Mouse (Mus musculus) lung, postnatal 25 days (tissue): ENCODE data around the gene Fbxl8.
"Not testable (repeated sequence)": the region's sequence is repeated elsewhere in the genome, so short reads cannot be mapped to it uniquely, and the experiment has no call there.

Experiments
- DNase-seq: peaks from one replicate; pipeline ENCODE4 v3.0.0; 2022; ENCODE audit warnings: low spot score

Fbxl8 gene

GRCm38 (mm10) chr8:105264024-105264982, at the start of gene Fbxl8, which contains the start of gene Tradd:
Gene Fbxl8, plus strand, starts transcription at chr8:105264648.
Gene Tradd, minus strand, starts transcription at chr8:105264609.
- DNase-seq: peak; percentile 82

GRCm38 (mm10) chr8:105217926-105218522, 46.4 kb upstream of the Fbxl8 start:
- peak; percentile 71 for DNase-seq

- no peak for DNase-seq
Observed at GRCm38 (mm10) chr8:105223850-105224249, 40.6 kb upstream of the Fbxl8 start.

- peak; percentile 95 for DNase-seq
Observed at GRCm38 (mm10) chr8:105224413-105225271, 39.8 kb upstream of the Fbxl8 start, which contains the start of gene D230025D16Rik. Gene D230025D16Rik, plus strand, starts transcription at chr8:105225145.

- no peak for DNase-seq
Observed at GRCm38 (mm10) chr8:105225272-105225593, 39.2 kb upstream of the Fbxl8 start.

GRCm38 (mm10) chr8:105225917-105226316, 38.5 kb upstream of the Fbxl8 start:
- DNase-seq: peak; percentile 85

- DNase-seq: no peak
Observed at GRCm38 (mm10) chr8:105231503-105232320, 32.7 kb upstream of the Fbxl8 start.

- DNase-seq: not testable (repeated sequence)
Observed at GRCm38 (mm10) chr8:105232321-105232693, 32.1 kb upstream of the Fbxl8 start.

GRCm38 (mm10) chr8:105233126-105233935, 31.1 kb upstream of the Fbxl8 start:
- no peak for DNase-seq

- no peak for DNase-seq
Observed at GRCm38 (mm10) chr8:105235206-105235605, 29.2 kb upstream of the Fbxl8 start.

- no peak for DNase-seq
Observed at GRCm38 (mm10) chr8:105237442-105238142, 26.9 kb upstream of the Fbxl8 start.

- DNase-seq: peak; percentile 70
Observed at GRCm38 (mm10) chr8:105241016-105241415, 23.4 kb upstream of the Fbxl8 start.

- DNase-seq: peak; percentile 66
Observed at GRCm38 (mm10) chr8:105251954-105252353, 12.5 kb upstream of the Fbxl8 start.

- DNase-seq: no peak
Observed at GRCm38 (mm10) chr8:105252680-105253537, 11.5 kb upstream of the Fbxl8 start.

GRCm38 (mm10) chr8:105253766-105254151, 10.7 kb upstream of the Fbxl8 start:
- DNase-seq: no peak

- peak; percentile 88 for DNase-seq
Observed at GRCm38 (mm10) chr8:105254152-105254965, 10.1 kb upstream of the Fbxl8 start.

- DNase-seq: peak; percentile 75
Observed at GRCm38 (mm10) chr8:105254966-105255350, 9.5 kb upstream of the Fbxl8 start, which contains the start of gene B3gnt9. Gene B3gnt9, minus strand, starts transcription at chr8:105255153.
